Mouse (Mus musculus) macrophage (primary cell): Measurements from ENCODE around the gene 4933405L10Rik. TPM values are rescaled to one million over a fixed set of nuclear protein-coding genes. Genes with fewer than 3 reads are reported as not detected.

Experiments used
- H3K27ac ChIP-seq: fragments of 350-480 bp; formaldehyde crosslinking; 2 replicates; pipeline ENCODE4 v1.9.0; 2021
- H3K36me3 ChIP-seq: fragments of 350-480 bp; formaldehyde crosslinking; 2 replicates; pipeline ENCODE4 v1.9.0; 2021; ENCODE audit errors: inconsistent target
- H3K4me3 ChIP-seq: fragments of 350-480 bp; formaldehyde crosslinking; 2 replicates; pipeline ENCODE4 v1.9.0; 2021; ENCODE audit errors: inconsistent target
- H3K79me2 ChIP-seq: fragments of 350-480 bp; formaldehyde crosslinking; 2 replicates; pipeline ENCODE4 v1.9.0; 2021; ENCODE audit errors: inconsistent target
- WGBS: methylation state at CpG from one replicate; pipeline ENCODE4 v1.1.7; 2026; ENCODE audit warnings: inconsistent platforms; ENCODE audit not compliant: missing documents; 5-methylcytosine and 5-hydroxymethylcytosine counted together
- polyA plus RNA-seq: library from polyadenylated mRNA; stranded (reverse); fragments of 250-400 nt; gene quantifications from 3 replicates; pipeline ENCODE4 v1.2.4, GENCODE M21; 2018; ENCODE audit warnings: inconsistent platforms

4933405L10Rik gene
- polyA plus RNA-seq, 1 experiment from 2014 or later = not detected

GRCm38 (mm10) chr8:105754688-105755087, 47.2 kb downstream of the 4933405L10Rik start:
- WGBS = 96% methylated on average over 2 of the region's 2 CpGs

GRCm38 (mm10) chr8:105757796-105758276, 50.4 kb downstream of the 4933405L10Rik start:
- no peaks in the 10 kb centered on the region for H3K36me3 ChIP-seq
- no peak overlapping the region for H3K27ac ChIP-seq
- WGBS = 13% methylated on average over 12 of the region's 12 CpGs
- H3K4me3 ChIP-seq = peak overlapping the region; percentile 39
- H3K79me2 ChIP-seq = no peaks in the 10 kb centered on the region

More at GRCm38 (mm10) chr8:105754688-105755087, 47.2 kb downstream of the 4933405L10Rik start:
- H3K79me2 ChIP-seq = no peaks in the 10 kb centered on the region
- H3K27ac ChIP-seq = no peak overlapping the region
- H3K36me3 ChIP-seq = no peaks in the 10 kb centered on the region
- no peak overlapping the region for H3K4me3 ChIP-seq

DNA sequence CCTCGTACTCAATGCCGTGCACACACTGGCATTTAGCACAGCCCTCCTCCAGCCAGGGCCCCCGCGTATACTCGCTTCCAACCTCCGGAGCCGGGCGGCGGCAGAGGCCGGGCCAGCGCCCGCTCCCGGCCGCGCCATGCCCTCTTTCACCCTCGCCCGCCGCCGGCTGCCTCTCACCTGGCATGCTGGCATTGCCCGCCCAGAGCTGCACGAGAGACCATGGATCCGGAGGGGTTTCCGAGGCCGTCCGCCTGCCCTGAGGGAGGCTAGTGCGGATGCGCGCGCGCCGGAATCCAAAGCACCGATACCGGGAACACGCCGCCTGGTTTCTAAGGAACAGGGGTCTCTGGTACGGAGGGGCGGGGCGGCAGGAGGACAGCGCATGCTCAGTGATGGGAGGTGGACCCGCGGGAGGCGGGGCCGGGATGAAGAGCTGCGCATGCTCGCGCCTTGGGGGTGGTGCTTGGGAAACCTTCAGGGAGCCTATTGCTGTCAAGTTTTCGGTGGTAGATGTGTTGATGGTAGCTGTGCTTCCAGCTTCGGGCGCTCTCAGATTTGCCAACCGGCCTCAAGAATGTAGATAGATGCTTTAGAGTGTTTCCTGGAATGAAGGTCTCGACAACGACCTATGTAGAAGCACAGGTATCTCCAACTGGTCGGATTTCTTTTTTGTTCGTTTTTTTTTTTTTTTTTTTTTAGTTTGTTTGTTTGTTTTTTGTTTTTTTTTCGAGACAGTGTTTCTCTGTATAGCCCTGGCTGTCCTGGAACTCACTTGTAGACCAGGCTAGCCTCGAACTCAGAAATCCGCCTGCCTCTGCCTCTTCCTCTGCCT, 51.0 kb downstream of the 4933405L10Rik start, which contains the start of gene Gfod2:
Gfod2 (minus strand) TSS at position 388 of the 832 bp plus-strand sequence.
- no peak within 1 kb of the TSS for H3K27ac ChIP-seq
- 2% methylated on average over 53 of the region's 57 CpGs for WGBS

More for the DNA sequence above, 51.0 kb downstream of the 4933405L10Rik start, which contains the start of gene Gfod2:
- Histone ChIP-seq H3K79me2 (no peaks in the 10 kb centered on the region), H3K36me3 (no peaks in the 10 kb centered on the region), H3K4me3 (peak within 1 kb of the TSS; percentile 39)

Other genes with a start within 250 kb of the 4933405L10Rik start
- 0.20 to 1.0 TPM (median 0.49 TPM) in 3 replicates for gene Tppp3, start 236.1 kb upstream of the 4933405L10Rik start, polyA plus RNA-seq
- 6.8 to 10.0 TPM (median 7.3 TPM) in 3 replicates for gene Zdhhc1, start 210.8 kb upstream of the 4933405L10Rik start, polyA plus RNA-seq
- gene Hsd11b2, start 188.9 kb upstream of the 4933405L10Rik start, polyA plus RNA-seq = not detected in 3 replicates
- 238 to 301 TPM (median 263 TPM) in 3 replicates for gene Atp6v0d1, start 141.6 kb upstream of the 4933405L10Rik start, polyA plus RNA-seq
- gene Ripor1, start 102.4 kb upstream of the 4933405L10Rik start, polyA plus RNA-seq = 13.3 to 20.5 TPM (median 14.5 TPM) in 3 replicates
- 38.0 to 50.3 TPM (median 38.3 TPM) in 3 replicates for gene Ctcf, start 71.1 kb upstream of the 4933405L10Rik start, polyA plus RNA-seq
- not detected in 3 replicates for gene Agrp, start 70.3 kb upstream of the 4933405L10Rik start, polyA plus RNA-seq
- 0.13 TPM in 1 of 3 replicates, not detected in the others for gene Carmil2, start 21.4 kb upstream of the 4933405L10Rik start, polyA plus RNA-seq
- gene Acd, start 6.6 kb upstream of the 4933405L10Rik start, polyA plus RNA-seq = 14.9 to 20.7 TPM (median 19.5 TPM) in 3 replicates
- gene Pard6a, start 6.5 kb upstream of the 4933405L10Rik start, polyA plus RNA-seq = 2.9 to 8.1 TPM (median 6.1 TPM) in 3 replicates
- 1.4 to 6.3 TPM (median 3.2 TPM) in 3 replicates for gene Enkd1, start 555 bp downstream of the 4933405L10Rik start, polyA plus RNA-seq
- gene Gfod2, start 51.0 kb downstream of the 4933405L10Rik start, polyA plus RNA-seq = 0.26 to 0.85 TPM (median 0.67 TPM) in 3 replicates
- gene Ranbp10, start 119.7 kb downstream of the 4933405L10Rik start, polyA plus RNA-seq = 16.5 to 33.9 TPM (median 23.7 TPM) in 3 replicates
- not detected in 3 replicates for gene Tsnaxip1, start 120.1 kb downstream of the 4933405L10Rik start, polyA plus RNA-seq
- gene Cenpt, start 145.6 kb downstream of the 4933405L10Rik start, polyA plus RNA-seq = 7.2 to 13.3 TPM (median 8.2 TPM) in 3 replicates
- 8.3 to 23.6 TPM (median 20.4 TPM) in 3 replicates for gene Thap11, start 147.5 kb downstream of the 4933405L10Rik start, polyA plus RNA-seq
- gene Nutf2, start 152.9 kb downstream of the 4933405L10Rik start, polyA plus RNA-seq = 53.1 to 154 TPM (median 76.1 TPM) in 3 replicates
- 12.6 to 19.5 TPM (median 14.6 TPM) in 3 replicates for gene Edc4, start 173.2 kb downstream of the 4933405L10Rik start, polyA plus RNA-seq
- not detected in 3 replicates for gene Nrn1l, start 185.9 kb downstream of the 4933405L10Rik start, polyA plus RNA-seq
- 16.3 to 17.5 TPM (median 16.4 TPM) in 3 replicates for gene Pskh1, start 192.8 kb downstream of the 4933405L10Rik start, polyA plus RNA-seq
- gene Ctrl, start 226.2 kb downstream of the 4933405L10Rik start, polyA plus RNA-seq = not detected in 3 replicates
- 51.8 to 210 TPM (median 105 TPM) in 3 replicates for gene Psmb10, start 230.8 kb downstream of the 4933405L10Rik start, polyA plus RNA-seq
- gene Lcat, start 235.7 kb downstream of the 4933405L10Rik start, polyA plus RNA-seq = 0.10 to 0.28 TPM in 2 of 3 replicates, not detected in the other